Mouse (Mus musculus) kidney, embryonic 14.5 days (tissue): Measurements from ENCODE around the gene Fcgrt. TPM values are rescaled to one million over a fixed set of nuclear protein-coding genes. Genes with fewer than 3 reads are reported as not detected.
"Not testable (repeated sequence)": the region's sequence is repeated elsewhere in the genome, so short reads cannot be mapped to it uniquely, and the experiment has no call there.

Experiments used
- ATAC-seq: fragments of 200-750 bp; cut with Nextera tagmentation; 2 replicates; pipeline ENCODE4 v1.8.0; 2017; ENCODE audit warnings: moderate number of reproducible peaks, mild to moderate bottlenecking, moderate TSS enrichment, moderate library complexity; ENCODE audit not compliant: low FRiP score, low TSS enrichment
- H3K27ac ChIP-seq: fragments of 300-500 bp; sonication (generic); 2 replicates; pipeline ENCODE4 v1.5.1; 2014; ENCODE audit warnings: low read depth, mild to moderate bottlenecking, low read length, moderate library complexity, mixed read lengths
- H3K27me3 ChIP-seq: fragments of 300-500 bp; sonication (generic); 2 replicates; pipeline ENCODE4 v1.6.1; 2014; ENCODE audit warnings: mild to moderate bottlenecking, low read length; ENCODE audit not compliant: control insufficient read depth, insufficient read depth
- H3K36me3 ChIP-seq: fragments of 300-500 bp; sonication (generic); 2 replicates; pipeline ENCODE4 v1.6.1; 2014; ENCODE audit warnings: low read length, mixed read lengths; ENCODE audit not compliant: control insufficient read depth, insufficient read depth
- H3K4me1 ChIP-seq: fragments of 300-500 bp; sonication (generic); 2 replicates; pipeline ENCODE4 v1.6.1; 2014; ENCODE audit warnings: low read length, mixed read lengths; ENCODE audit not compliant: control insufficient read depth, insufficient read depth
- H3K4me2 ChIP-seq: fragments of 300-500 bp; sonication (generic); replicated peaks from 2 replicates; pipeline ENCODE4 v1.6.1; 2014; ENCODE audit warnings: low read depth, mild to moderate bottlenecking, low read length
- H3K4me3 ChIP-seq: fragments of 300-500 bp; sonication (generic); 2 replicates; pipeline ENCODE4 v1.5.1; 2014; ENCODE audit warnings: mild to moderate bottlenecking, low read length
- H3K9ac ChIP-seq: fragments of 300-500 bp; sonication (generic); 2 replicates; pipeline ENCODE4 v1.6.1; 2014; ENCODE audit warnings: low read depth, mild to moderate bottlenecking, low read length, moderate library complexity
- H3K9me3 ChIP-seq: fragments of 300-500 bp; sonication (generic); 2 replicates; pipeline ENCODE4 v1.6.1; 2016; ENCODE audit warnings: low read length; ENCODE audit not compliant: control insufficient read depth
- WGBS: fragments of 180-500 bp; shearing (Covaris S2); extraction: QIAGEN DNeasy Blood & Tissue Kit; methylation state at CpG from one replicate; pipeline ENCODE4 v1.1.7; 2014; 5-methylcytosine and 5-hydroxymethylcytosine counted together
- polyA plus RNA-seq: library from polyadenylated mRNA; unstranded; fragments of >200 nt; fragmentation: Nextera tagmentation; extraction: Ambion mirVana; gene quantifications from 2 replicates; pipeline ENCODE4 v1.2.1, GENCODE M21; 2014

Gene Fcgrt
- 48.9 and 67.4 TPM in 2 replicates for polyA plus RNA-seq

GRCm38 (mm10) chr7:45103652-45104180 lies at the start of gene Fcgrt:
Gene Fcgrt, minus strand, starts transcription at chr7:45103851.
- H3K27ac ChIP-seq, result peak within 1 kb of the TSS; percentile 93
- peak within 1 kb of the TSS; percentile 37 for H3K9ac ChIP-seq
- H3K4me3 ChIP-seq, result peak within 1 kb of the TSS; percentile 36
- no peaks in the 10 kb centered on the region for H3K9me3 ChIP-seq
- WGBS, result 14% methylated on average over 7 of the region's 7 CpGs
- peak; percentile 94 for ATAC-seq
- no peaks in the 10 kb centered on the region for H3K36me3 ChIP-seq
- peak within 1 kb of the TSS; percentile 44 for H3K4me2 ChIP-seq
- peaks cover 17% of the 10 kb centered on the region for H3K4me1 ChIP-seq
- H3K27me3 ChIP-seq, result no peaks in the 10 kb centered on the region

- Histone ChIP-seq H3K4me2 (peak overlapping the region; percentile 75; the same call in 1 of the 2 replicates), H3K9ac (peak overlapping the region; percentile 78; the same call in 1 of the 2 replicates), H3K4me1 (peaks cover 26% of the 10 kb centered on the region), H3K4me3 (peak overlapping the region; percentile 63; the same call in 1 of the 2 replicates)
- H3K9me3 ChIP-seq, H3K27me3 ChIP-seq, ATAC-seq, H3K36me3 ChIP-seq, H3K27ac ChIP-seq: not testable (repeated sequence)
- 84% methylated on average over 2 of the region's 2 CpGs for WGBS
These were observed 49.4 kb upstream of the Fcgrt start for GRCm38 (mm10) chr7:45153052-45153451.

GRCm38 (mm10) chr7:45151303-45151702 lies 47.7 kb upstream of the Fcgrt start:
- Histone ChIP-seq H3K4me1 (peaks cover 26% of the 10 kb centered on the region), H3K4me3 (no peak overlapping the region), H3K9me3 (no peaks in the 10 kb centered on the region), H3K36me3 (peaks cover 12% of the 10 kb centered on the region), H3K9ac (no peak overlapping the region), H3K27me3 (no peaks in the 10 kb centered on the region), H3K27ac (peak overlapping the region; percentile 79; the same call in 1 of the 2 replicates), H3K4me2 (no peak overlapping the region)
- ATAC-seq, result no peak
- WGBS, result 20% methylated on average over 11 of the region's 11 CpGs

- peak overlapping the region; percentile 79; the same call in 1 of the 2 replicates for H3K27ac ChIP-seq
These were observed 46.7 kb upstream of the Fcgrt start for GRCm38 (mm10) chr7:45150321-45150720.

GRCm38 (mm10) chr7:45149545-45149944 lies 45.9 kb upstream of the Fcgrt start:
- Histone ChIP-seq H3K27me3 (no peaks in the 10 kb centered on the region), H3K9me3 (no peaks in the 10 kb centered on the region), H3K9ac (no peak overlapping the region), H3K36me3 (peaks cover 27% of the 10 kb centered on the region), H3K27ac (peak overlapping the region; percentile 38; the same call in 1 of the 2 replicates), H3K4me1 (peaks cover 21% of the 10 kb centered on the region), H3K4me3 (no peak overlapping the region), H3K4me2 (no peak overlapping the region)
- ATAC-seq, result no peak
- 53% methylated on average over 6 of the region's 6 CpGs for WGBS

More at GRCm38 (mm10) chr7:45150321-45150720, 46.7 kb upstream of the Fcgrt start:
- Histone ChIP-seq H3K9me3 (no peaks in the 10 kb centered on the region), H3K9ac (no peak overlapping the region; the same call in 1 of the 2 replicates), H3K36me3 (peaks cover 21% of the 10 kb centered on the region), H3K27me3 (no peaks in the 10 kb centered on the region), H3K4me3 (no peak overlapping the region), H3K4me2 (no peak overlapping the region), H3K4me1 (peaks cover 23% of the 10 kb centered on the region)
- no peak for ATAC-seq
- 28% methylated on average over 4 of the region's 4 CpGs for WGBS

- 59% methylated on average over 4 of the region's 4 CpGs for WGBS
- no peak for ATAC-seq
- Histone ChIP-seq H3K9ac (peak overlapping the region; percentile 18; the same call in 1 of the 2 replicates), H3K4me1 (peaks cover 21% of the 10 kb centered on the region), H3K27me3 (no peaks in the 10 kb centered on the region), H3K27ac (0 out of 2 replicates have a peak overlapping the region, but pooled peaks have one; percentile 24), H3K9me3 (no peaks in the 10 kb centered on the region), H3K36me3 (peaks cover 35% of the 10 kb centered on the region), H3K4me2 (no peak overlapping the region), H3K4me3 (no peak overlapping the region)
These were observed 45.0 kb upstream of the Fcgrt start for GRCm38 (mm10) chr7:45148534-45149098.

- Histone ChIP-seq H3K36me3 (peaks cover 39% of the 10 kb centered on the region), H3K4me2 (no peak overlapping the region), H3K27me3 (no peaks in the 10 kb centered on the region), H3K9ac (no peak overlapping the region), H3K4me3 (no peak overlapping the region), H3K27ac (no peak overlapping the region), H3K4me1 (peaks cover 17% of the 10 kb centered on the region), H3K9me3 (no peaks in the 10 kb centered on the region)
- whole genome bisulfite sequencing, result 73% methylated on average over 11 of the region's 11 CpGs
- 0 out of 2 replicates have a peak, but pooled peaks have one; percentile 3 for ATAC-seq
These were observed 44.2 kb upstream of the Fcgrt start for GRCm38 (mm10) chr7:45147899-45148298.

- Histone ChIP-seq H3K4me3 (no peak overlapping the region), H3K36me3 (peaks cover 45% of the 10 kb centered on the region), H3K9ac (no peak overlapping the region), H3K27me3 (no peaks in the 10 kb centered on the region), H3K27ac (no peak overlapping the region), H3K4me1 (peaks cover 17% of the 10 kb centered on the region), H3K4me2 (no peak overlapping the region), H3K9me3 (no peaks in the 10 kb centered on the region)
- WGBS, result 91% methylated on average over 11 of the region's 11 CpGs
- no peak for ATAC-seq
These were observed 43.6 kb upstream of the Fcgrt start for GRCm38 (mm10) chr7:45147267-45147666.

- H3K9ac ChIP-seq, result no peak overlapping the region
- no peaks in the 10 kb centered on the region for H3K27me3 ChIP-seq
- no peaks in the 10 kb centered on the region for H3K9me3 ChIP-seq
- no peak overlapping the region for H3K4me2 ChIP-seq
- 94% methylated on average over 8 of the region's 8 CpGs for WGBS
- no peak overlapping the region for H3K27ac ChIP-seq
- ATAC-seq, result no peak
- H3K36me3 ChIP-seq, result peaks cover 53% of the 10 kb centered on the region
- peaks cover 4% of the 10 kb centered on the region for H3K4me1 ChIP-seq
- no peak overlapping the region for H3K4me3 ChIP-seq
These were observed 41.8 kb upstream of the Fcgrt start for GRCm38 (mm10) chr7:45145460-45145859.
